ENCODE assay signal across 15 mouse cellular contexts in genomic region chr19:6549566-6549965, GRCm38 (mm10). TPM values are rescaled to one million over a fixed set of nuclear protein-coding genes. Genes with fewer than 3 reads are reported as not detected.
DNase-seq lines count a peak whose midpoint lies in the region; ATAC-seq and TF ChIP-seq lines count a peak whose summit lies in the region.
"Had no signal": no experiment of that assay in that cellular context is flagged by ENCODE, and none has a peak within 500 bp of the region (broad histone marks: within the 10 kb centered on the region; RNA-seq: fewer than 3 reads in every experiment).

No protein-coding gene starts in this region.

- no peaks in the 10 kb centered on the region for H3K27me3 ChIP-seq in hindbrain, postnatal 0 days (ENCODE audit: insufficient read depth, low read length)
- no peaks in the 10 kb centered on the region for H3K27me3 ChIP-seq in hindbrain, embryonic 16.5 days (replicated peaks; ENCODE audit: control insufficient read depth, insufficient read depth, low read length)
- no peaks in the 10 kb centered on the region for H3K27me3 ChIP-seq in midbrain, embryonic 16.5 days (ENCODE audit: control insufficient read depth, insufficient read depth, low read depth, low read length)
- H3K27me3 ChIP-seq in midbrain, embryonic 10.5 days (ENCODE audit: low read depth, poor library complexity, severe bottlenecking) = 0 out of 2 replicates have a peak, but pooled peaks cover 6% of the 10 kb centered on the region
- H3K27me3 ChIP-seq in heart, embryonic 10.5 days (ENCODE audit: insufficient read depth, poor library complexity, severe bottlenecking) = peaks cover 16% of the 10 kb centered on the region
- no peaks in the 10 kb centered on the region for H3K27me3 ChIP-seq in stomach, postnatal 0 days (ENCODE audit: control insufficient read depth, insufficient read depth, low read length)
- H3K27me3 ChIP-seq: embryonic facial prominence, embryonic 12.5 days; hindbrain, embryonic 15.5 days had no signal

- 48% methylated on average over 11 of the region's 11 CpGs for WGBS in hindbrain, postnatal 0 days
- whole genome bisulfite sequencing in hindbrain, embryonic 16.5 days = 66% methylated on average over 11 of the region's 11 CpGs
- 72% methylated on average over 11 of the region's 11 CpGs for WGBS in midbrain, embryonic 16.5 days
- 86% methylated on average over 11 of the region's 11 CpGs for WGBS in midbrain, embryonic 10.5 days
- WGBS in heart, embryonic 10.5 days = 77% methylated on average over 11 of the region's 11 CpGs
- 80% methylated on average over 11 of the region's 11 CpGs for WGBS in stomach, postnatal 0 days

- H3K9ac ChIP-seq in hindbrain, postnatal 0 days (replicated peaks; ENCODE audit: low read length) = no peak overlapping the region
- no peak overlapping the region for H3K9ac ChIP-seq in hindbrain, embryonic 16.5 days (ENCODE audit: low read depth, low read length)
- H3K9ac ChIP-seq in midbrain, embryonic 16.5 days (ENCODE audit: low read depth, low read length) = no peak overlapping the region
- H3K9ac ChIP-seq in stomach, postnatal 0 days (ENCODE audit: low read length) = no peak overlapping the region
- H3K9ac ChIP-seq: embryonic facial prominence, embryonic 12.5 days; hindbrain, embryonic 15.5 days; liver, embryonic 14.5 days had no signal

- H3K4me2 ChIP-seq in hindbrain, postnatal 0 days (ENCODE audit: low read depth, low read length) = no peak overlapping the region
- H3K4me2 ChIP-seq in hindbrain, embryonic 16.5 days (ENCODE audit: low read length) = no peak overlapping the region
- H3K4me2 ChIP-seq in midbrain, embryonic 16.5 days (ENCODE audit: low read length) = no peak overlapping the region
- no peak overlapping the region for H3K4me2 ChIP-seq in stomach, postnatal 0 days (replicated peaks; ENCODE audit: low read depth)
- H3K4me2 ChIP-seq: embryonic facial prominence, embryonic 12.5 days; hindbrain, embryonic 15.5 days had no signal

- peak overlapping the region; percentile 78; the same call in 1 of the 2 replicates for H3K27ac ChIP-seq in hindbrain, postnatal 0 days
- no peak overlapping the region; the same call in 1 of the 2 replicates for H3K27ac ChIP-seq in hindbrain, embryonic 16.5 days (ENCODE audit: low read depth, low read length)
- H3K27ac ChIP-seq in midbrain, embryonic 16.5 days (ENCODE audit: low read length) = 0 out of 2 replicates have a peak overlapping the region, but pooled peaks have one; percentile 33
- H3K27ac ChIP-seq in midbrain, embryonic 10.5 days (replicated peaks) = no peak overlapping the region
- H3K27ac ChIP-seq in heart, embryonic 10.5 days = no peak overlapping the region
- no peak overlapping the region for H3K27ac ChIP-seq in stomach, postnatal 0 days (replicated peaks)
- H3K27ac ChIP-seq: embryonic facial prominence, embryonic 12.5 days; liver, embryonic 14.5 days had no signal

- peak; percentile 57 for DNase-seq in hindbrain, postnatal 0 days (ENCODE audit: low spot score)
- no peak for DNase-seq in midbrain, embryonic 10.5 days (ENCODE audit: low spot score)
- DNase-seq in cerebellum, adult 9-10 months = peak; percentile 94
- peak; percentile 66 for DNase-seq in right cerebral cortex, postnatal 14 days
- DNase-seq in heart, embryonic 10.5 days (ENCODE audit: low spot score) = no peak
- DNase-seq in stomach, postnatal 0 days (ENCODE audit: low spot score) = no peak
- DNase-seq: heart, postnatal 10 days; lung, postnatal 4 days; spleen, adult 18-20 months; thymus, adult 18-20 months had no signal

- no peak for TF ChIP-seq CTCF in hindbrain, postnatal 0 days (IDR thresholded peaks at IDR 0.05; ENCODE audit: low read depth)
- no peak for TF ChIP-seq CTCF in stomach, postnatal 0 days (IDR thresholded peaks at IDR 0.05; ENCODE audit: low read depth)

- H3K4me3 ChIP-seq in hindbrain, postnatal 0 days (ENCODE audit: low read length) = no peak overlapping the region
- no peak overlapping the region for H3K4me3 ChIP-seq in hindbrain, embryonic 16.5 days (ENCODE audit: low read length)
- H3K4me3 ChIP-seq in midbrain, embryonic 16.5 days (ENCODE audit: low read depth, low read length) = no peak overlapping the region
- H3K4me3 ChIP-seq in midbrain, embryonic 10.5 days = no peak overlapping the region
- no peak overlapping the region for H3K4me3 ChIP-seq in heart, embryonic 10.5 days
- no peak overlapping the region for H3K4me3 ChIP-seq in stomach, postnatal 0 days (ENCODE audit: low read depth, low read length)
- H3K4me3 ChIP-seq: embryonic facial prominence, embryonic 12.5 days; hindbrain, embryonic 15.5 days had no signal

- no peaks in the 10 kb centered on the region for H3K36me3 ChIP-seq in hindbrain, postnatal 0 days (ENCODE audit: insufficient read depth, low read length)
- H3K36me3 ChIP-seq in hindbrain, embryonic 16.5 days (ENCODE audit: control insufficient read depth, insufficient read depth, low read length) = no peaks in the 10 kb centered on the region
- H3K36me3 ChIP-seq in midbrain, embryonic 16.5 days (ENCODE audit: control insufficient read depth, insufficient read depth, low read length) = no peaks in the 10 kb centered on the region
- no peaks in the 10 kb centered on the region for H3K36me3 ChIP-seq in midbrain, embryonic 10.5 days
- H3K36me3 ChIP-seq in heart, embryonic 10.5 days = no peaks in the 10 kb centered on the region
- H3K36me3 ChIP-seq in stomach, postnatal 0 days (ENCODE audit: control insufficient read depth, insufficient read depth, low read length) = no peaks in the 10 kb centered on the region
- H3K36me3 ChIP-seq: embryonic facial prominence, embryonic 12.5 days; hindbrain, embryonic 15.5 days had no signal

- no peak for ATAC-seq in hindbrain, postnatal 0 days
- ATAC-seq in hindbrain, embryonic 16.5 days = no peak
- no peak for ATAC-seq in midbrain, embryonic 16.5 days
- ATAC-seq in stomach, postnatal 0 days (ENCODE audit: low FRiP score, low TSS enrichment) = no peak

- H3K9me3 ChIP-seq in hindbrain, postnatal 0 days (ENCODE audit: low read length) = no peaks in the 10 kb centered on the region
- H3K9me3 ChIP-seq in hindbrain, embryonic 16.5 days (ENCODE audit: control insufficient read depth, low read length) = no peaks in the 10 kb centered on the region
- H3K9me3 ChIP-seq in midbrain, embryonic 16.5 days (replicated peaks; ENCODE audit: control insufficient read depth, low read length, poor library complexity, severe bottlenecking) = no peaks in the 10 kb centered on the region
- 0 out of 2 replicates have a peak, but pooled peaks cover 1% of the 10 kb centered on the region for H3K9me3 ChIP-seq in midbrain, embryonic 10.5 days (replicated peaks)
- H3K9me3 ChIP-seq in heart, embryonic 10.5 days = no peaks in the 10 kb centered on the region
- no peaks in the 10 kb centered on the region for H3K9me3 ChIP-seq in stomach, postnatal 0 days (ENCODE audit: control insufficient read depth, low read length)
- H3K9me3 ChIP-seq: hindbrain, embryonic 15.5 days had no signal

- TF ChIP-seq EP300 in stomach, postnatal 0 days (optimal IDR thresholded peaks at IDR 0.05) = no peak

- H3K4me1 ChIP-seq in hindbrain, postnatal 0 days (ENCODE audit: insufficient read depth, low read length) = peaks cover 20% of the 10 kb centered on the region
- H3K4me1 ChIP-seq in hindbrain, embryonic 16.5 days (ENCODE audit: control insufficient read depth, insufficient read depth, low read depth, low read length) = peaks cover 8% of the 10 kb centered on the region
- H3K4me1 ChIP-seq in midbrain, embryonic 16.5 days (ENCODE audit: control insufficient read depth, insufficient read depth, low read length) = peaks cover 11% of the 10 kb centered on the region; the same call in 1 of the 2 replicates
- H3K4me1 ChIP-seq in midbrain, embryonic 10.5 days = peaks cover 11% of the 10 kb centered on the region; the same call in 1 of the 2 replicates
- H3K4me1 ChIP-seq in heart, embryonic 10.5 days = 0 out of 2 replicates have a peak, but pooled peaks cover 15% of the 10 kb centered on the region
- no peaks in the 10 kb centered on the region for H3K4me1 ChIP-seq in stomach, postnatal 0 days (replicated peaks; ENCODE audit: control insufficient read depth, insufficient read depth)

RNA-seq across cellular contexts. Expression of gene Slc22a12, which starts 6.7 kb away (rescaled TPM):
- 0.21 and 1.2 TPM in 2 replicates for total RNA-seq in hindbrain, postnatal 0 days (2014; rRNA removed)
- 0.28 and 0.35 TPM in 2 replicates for polyA plus RNA-seq in hindbrain, postnatal 0 days (2015; fragmentation: Nextera tagmentation; extraction: Ambion mirVana)
- 0.14 TPM in 1 of 2 replicates, not detected in the other for polyA plus RNA-seq in hindbrain, embryonic 16.5 days (2015; fragmentation: Nextera tagmentation; extraction: Ambion mirVana)
- polyA plus RNA-seq in midbrain, embryonic 16.5 days (2015; fragmentation: Nextera tagmentation; extraction: Ambion mirVana) = 0.11 TPM in 1 of 2 replicates, not detected in the other
- polyA plus RNA-seq in midbrain, embryonic 10.5 days (2016; fragmentation: Nextera tagmentation; extraction: Ambion mirVana) = not detected in 2 replicates
- polyA plus RNA-seq in heart, embryonic 10.5 days (2016; fragmentation: Nextera tagmentation; extraction: Ambion mirVana) = not detected in 2 replicates
- polyA plus RNA-seq in stomach, postnatal 0 days (2015; fragmentation: Nextera tagmentation; extraction: Ambion mirVana) = not detected in 2 replicates
- total RNA-seq: heart, postnatal 10 days had no signal
- polyA plus RNA-seq: embryonic facial prominence, embryonic 12.5 days; hindbrain, embryonic 15.5 days; liver, embryonic 14.5 days had no signal

Comparison
In these comparisons a context has a peak if more than half of its experiments do, and no peak if none do; other contexts are left out.
1. H3K27ac ChIP-seq: peak in hindbrain, postnatal 0 days (single experiment) and midbrain, embryonic 16.5 days (single experiment); none in hindbrain, embryonic 16.5 days (single experiment), midbrain, embryonic 10.5 days (single experiment), heart, embryonic 10.5 days (single experiment) and stomach, postnatal 0 days (single experiment).
2. DNase-seq: peak in hindbrain, postnatal 0 days (single experiment), cerebellum, adult 9-10 months (single experiment) and right cerebral cortex, postnatal 14 days (single experiment); none in midbrain, embryonic 10.5 days (single experiment), heart, embryonic 10.5 days (single experiment) and stomach, postnatal 0 days (single experiment).